Mouse (Mus musculus): ENCODE measurements around the gene Hmgcs1.
"Not testable (repeated sequence)": the region's sequence is repeated elsewhere in the genome, so short reads cannot be mapped to it uniquely, and the experiment has no call there.

Hmgcs1 gene

DNA sequence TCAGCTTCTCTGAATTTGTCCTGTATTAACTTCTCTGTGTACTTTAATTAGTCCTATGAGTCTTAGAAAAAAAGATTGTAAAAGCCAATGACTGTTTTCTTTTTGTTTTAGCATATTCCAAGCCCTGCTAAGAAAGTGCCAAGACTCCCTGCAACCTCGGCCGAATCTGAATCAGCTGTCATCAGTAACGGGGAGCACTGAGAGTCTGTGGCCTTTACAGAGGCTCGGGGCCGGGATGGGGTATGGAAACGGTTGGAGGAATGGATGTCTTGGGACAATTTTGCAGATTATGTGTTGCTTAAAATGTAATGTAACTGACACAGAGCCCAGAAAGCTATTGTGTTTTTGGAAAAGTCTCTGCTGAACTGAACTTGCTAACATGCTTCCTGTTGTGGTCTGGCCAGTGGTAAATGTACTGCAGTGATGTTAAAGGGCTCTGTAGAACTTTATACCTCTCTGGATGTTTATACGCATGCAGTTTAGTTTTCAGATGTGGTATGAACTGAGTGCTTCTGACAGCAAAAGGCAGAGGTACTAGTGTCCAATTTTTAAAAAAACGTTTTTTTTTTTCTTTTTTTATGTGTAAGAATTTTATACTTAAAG lies 16.2 kb downstream of the Hmgcs1 start:
- DNase-seq (ENCODE audit: low spot score) = not testable (repeated sequence)

DNA sequence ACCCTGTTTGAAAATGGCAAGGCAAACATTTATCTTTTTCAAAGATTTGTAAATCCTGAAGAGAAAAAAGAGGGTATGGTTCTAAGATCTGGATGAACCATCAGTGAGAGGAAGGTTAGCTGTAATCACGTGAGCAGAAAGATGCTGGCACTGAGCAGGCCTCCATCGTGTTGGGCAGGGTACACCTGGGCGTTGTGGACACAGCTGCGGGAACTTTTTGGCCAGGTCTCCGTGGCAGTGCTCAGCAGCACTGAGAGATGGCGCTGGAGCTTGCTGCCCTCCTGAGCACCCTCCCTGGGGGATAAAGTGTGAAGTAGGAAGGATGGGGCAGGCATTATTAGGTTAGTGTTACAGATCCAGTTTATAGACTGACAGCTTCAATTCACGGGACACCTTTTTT lies 16.8 kb downstream of the Hmgcs1 start:
- no peak for DNase-seq (ENCODE audit: low spot score)

DNA sequence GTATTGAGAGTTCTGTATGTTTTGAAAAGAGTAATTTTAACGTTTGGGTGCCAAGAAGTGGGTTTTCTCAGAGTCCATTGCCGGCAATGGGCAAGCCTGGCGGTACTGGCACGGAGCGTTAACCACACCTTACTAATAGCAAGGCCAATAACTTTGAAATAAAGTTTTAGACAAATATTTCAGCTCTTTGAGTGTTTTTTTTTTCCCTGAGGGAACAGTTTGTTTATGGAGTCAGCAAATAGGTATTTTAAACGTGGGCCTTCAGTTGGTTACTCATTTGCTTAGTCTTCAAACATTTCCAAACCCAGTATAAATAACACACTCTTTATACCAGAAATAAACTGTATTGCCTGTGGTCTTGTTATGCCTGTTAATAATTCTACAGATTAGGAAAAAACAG lies 17.7 kb downstream of the Hmgcs1 start:
- no peak for DNase-seq (ENCODE audit: low spot score)

DNA sequence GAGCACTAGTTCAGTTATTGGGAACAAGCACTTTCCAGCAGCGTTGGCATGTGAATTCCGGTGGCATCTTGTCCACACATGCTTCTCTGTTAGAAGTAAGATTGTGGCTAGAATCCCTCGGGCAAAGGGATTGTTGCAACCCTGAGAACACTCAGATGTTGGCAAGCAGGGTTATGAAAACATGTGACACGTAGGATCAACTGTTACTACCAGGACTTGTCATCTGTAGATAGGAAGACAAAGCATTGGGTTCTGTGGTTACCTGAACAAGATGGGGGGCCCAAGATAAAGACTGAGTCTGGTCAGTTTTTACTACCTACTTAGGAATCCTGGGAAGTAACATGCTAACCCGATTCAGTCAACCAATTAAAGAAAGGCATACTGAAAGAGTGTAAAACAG lies 18.8 kb downstream of the Hmgcs1 start:
- DNase-seq (ENCODE audit: low spot score) = no peak

DNA sequence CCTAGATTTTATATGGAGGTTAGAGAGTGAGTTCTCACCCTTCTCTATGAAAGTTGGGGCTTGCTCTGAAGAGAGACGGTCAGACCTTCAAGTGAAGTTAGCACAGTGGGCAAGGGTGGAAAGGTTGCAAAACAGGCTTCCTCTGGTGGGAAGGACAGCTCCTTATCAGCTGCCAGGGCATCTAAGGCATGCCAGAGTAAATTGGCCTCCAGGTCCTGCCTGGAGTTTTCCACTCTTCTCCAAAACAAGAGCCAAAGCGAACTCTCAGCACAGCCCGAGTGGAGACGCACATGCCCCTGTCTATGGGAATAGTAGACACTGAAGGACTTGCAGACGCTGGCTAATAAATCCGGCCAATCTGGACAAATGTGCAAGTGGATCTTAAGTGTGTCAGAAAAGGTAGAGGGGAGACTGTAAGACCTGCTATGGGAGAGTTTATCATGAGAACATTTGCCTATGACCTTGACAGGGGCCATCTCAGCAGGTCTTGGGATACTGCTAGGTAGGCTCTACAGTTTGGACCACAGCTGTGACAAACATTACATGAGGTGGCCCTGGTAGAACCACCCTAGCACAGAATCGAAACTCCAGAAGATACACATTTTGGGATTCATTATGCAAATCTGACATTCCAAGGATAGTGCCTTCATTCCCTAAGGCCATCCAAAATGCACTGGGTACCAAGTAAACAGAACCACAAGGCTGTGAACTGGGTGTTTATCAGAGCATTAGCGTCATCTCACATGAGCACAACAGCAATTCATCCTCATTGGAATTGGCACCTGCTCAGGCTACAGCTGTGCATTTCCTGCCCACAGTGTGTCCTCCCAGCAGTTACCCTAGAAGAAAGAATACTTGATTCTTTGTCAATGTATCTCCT lies 19.4 kb downstream of the Hmgcs1 start:
- DNase-seq (ENCODE audit: low spot score) = no peak

DNA sequence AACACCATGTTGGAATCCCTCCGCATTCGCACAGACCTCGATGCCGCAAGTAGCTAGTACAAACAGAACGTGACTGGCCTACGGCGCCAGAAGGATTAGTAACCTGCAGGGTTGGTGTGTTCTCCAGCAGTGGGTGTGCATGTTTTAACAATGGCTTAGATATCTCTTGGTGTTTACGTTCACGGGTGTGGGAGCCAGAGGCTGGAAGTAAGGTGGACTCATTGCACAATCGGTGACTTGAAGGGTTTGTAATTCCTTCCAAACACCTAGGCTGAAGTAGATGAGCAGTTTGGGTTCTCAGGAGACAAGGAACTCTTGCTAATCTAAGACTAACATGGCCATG lies 20.1 kb downstream of the Hmgcs1 start:
- DNase-seq (ENCODE audit: low spot score) = no peak

DNA sequence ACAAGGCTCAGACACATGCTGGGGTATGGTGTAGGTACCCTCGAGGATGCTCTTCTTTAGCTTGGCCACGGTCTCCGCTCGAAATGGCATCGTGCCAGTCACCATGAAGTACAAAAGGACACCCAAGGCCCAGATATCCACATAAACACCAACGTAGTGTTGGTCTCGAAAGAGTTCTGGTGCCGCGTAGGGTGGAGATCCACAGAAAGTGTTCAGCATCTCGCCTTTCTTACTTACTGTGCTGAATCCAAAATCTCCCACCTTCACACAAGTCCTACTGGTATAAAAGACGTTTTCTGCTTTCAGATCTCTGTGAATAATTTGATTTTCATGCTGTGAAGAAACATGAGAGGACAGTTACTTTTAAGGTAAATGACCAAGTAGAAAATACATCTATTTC lies 22.3 kb downstream of the Hmgcs1 start:
- no peak for DNase-seq (ENCODE audit: low spot score)

GRCm38 (mm10) chr13:119713107-119713787 lies 23.1 kb downstream of the Hmgcs1 start:
- DNase-seq (ENCODE audit: low spot score) = no peak

DNA sequence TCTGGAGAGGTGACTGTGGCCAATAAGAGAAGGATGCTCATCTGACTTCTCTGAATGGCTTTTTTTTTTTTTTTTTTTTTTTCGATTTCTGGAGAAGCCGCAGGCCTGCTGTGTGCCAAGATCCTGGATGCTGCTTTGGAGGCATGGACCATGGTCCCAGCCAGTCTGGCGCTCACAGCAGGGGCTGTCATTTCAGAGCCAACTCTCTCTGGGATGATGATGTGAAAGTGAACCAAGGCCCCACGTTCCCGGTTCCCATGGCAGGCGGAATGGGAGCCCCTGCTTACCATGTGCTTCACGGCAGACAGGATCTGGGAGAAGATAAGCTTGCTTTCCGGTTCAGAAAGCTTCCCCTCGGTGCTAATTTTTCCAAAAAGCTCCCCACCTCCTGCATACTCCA lies 23.6 kb downstream of the Hmgcs1 start:
- DNase-seq (ENCODE audit: low spot score) = no peak

GRCm38 (mm10) chr13:119716105-119716504 lies 25.9 kb downstream of the Hmgcs1 start:
- DNase-seq (ENCODE audit: low spot score) = no peak

GRCm38 (mm10) chr13:119722447-119722846 lies 32.3 kb downstream of the Hmgcs1 start:
- DNase-seq (ENCODE audit: low spot score) = no peak

DNA sequence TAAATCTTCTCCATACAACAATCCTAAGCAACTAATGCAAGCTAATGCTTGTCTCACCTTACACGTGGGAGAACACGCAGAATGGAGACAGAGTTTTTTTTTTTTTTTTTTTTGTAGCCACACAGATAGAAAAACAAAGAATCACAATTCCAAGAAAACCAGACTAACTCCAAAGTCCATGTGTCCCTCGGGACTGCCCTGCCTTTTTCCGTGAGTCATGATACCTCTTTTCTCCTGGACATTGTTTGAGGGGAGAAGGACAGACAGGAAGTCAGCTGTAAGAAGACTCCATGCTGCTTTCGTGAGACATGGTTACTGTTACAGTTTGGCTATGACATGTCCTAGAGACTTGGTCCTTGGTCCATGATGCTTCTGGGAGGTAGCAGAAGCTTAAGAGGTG lies 33.2 kb downstream of the Hmgcs1 start:
- DNase-seq (ENCODE audit: low spot score) = no peak

DNA sequence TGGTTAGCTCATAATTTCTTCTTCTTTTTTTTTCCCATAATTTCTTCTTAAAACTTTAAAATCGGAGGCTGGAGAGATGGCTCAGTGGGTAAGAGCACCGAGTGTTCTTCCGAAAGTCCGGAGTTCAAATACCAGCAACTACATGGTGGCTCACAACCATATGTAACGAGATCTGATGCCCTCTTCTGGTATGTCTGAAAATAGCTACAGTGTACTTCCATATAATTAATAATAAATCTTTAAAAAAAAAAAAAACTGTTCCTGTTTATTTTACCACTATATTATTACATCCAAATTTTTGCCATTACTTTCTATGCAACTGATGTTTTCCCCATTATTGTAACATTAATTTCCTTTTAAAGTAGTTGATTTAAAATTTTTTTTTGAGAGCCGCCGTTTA lies 34.4 kb downstream of the Hmgcs1 start:
- DNase-seq (ENCODE audit: low spot score) = no peak

GRCm38 (mm10) chr13:119727608-119728387 lies 37.6 kb downstream of the Hmgcs1 start:
- DNase-seq (ENCODE audit: low spot score) = no peak

- DNase-seq (ENCODE audit: low spot score) = no peak
Observed at GRCm38 (mm10) chr13:119729406-119729805, 39.2 kb downstream of the Hmgcs1 start.

GRCm38 (mm10) chr13:119731448-119731847 lies 41.3 kb downstream of the Hmgcs1 start:
- no peak for DNase-seq (ENCODE audit: low spot score)

DNA sequence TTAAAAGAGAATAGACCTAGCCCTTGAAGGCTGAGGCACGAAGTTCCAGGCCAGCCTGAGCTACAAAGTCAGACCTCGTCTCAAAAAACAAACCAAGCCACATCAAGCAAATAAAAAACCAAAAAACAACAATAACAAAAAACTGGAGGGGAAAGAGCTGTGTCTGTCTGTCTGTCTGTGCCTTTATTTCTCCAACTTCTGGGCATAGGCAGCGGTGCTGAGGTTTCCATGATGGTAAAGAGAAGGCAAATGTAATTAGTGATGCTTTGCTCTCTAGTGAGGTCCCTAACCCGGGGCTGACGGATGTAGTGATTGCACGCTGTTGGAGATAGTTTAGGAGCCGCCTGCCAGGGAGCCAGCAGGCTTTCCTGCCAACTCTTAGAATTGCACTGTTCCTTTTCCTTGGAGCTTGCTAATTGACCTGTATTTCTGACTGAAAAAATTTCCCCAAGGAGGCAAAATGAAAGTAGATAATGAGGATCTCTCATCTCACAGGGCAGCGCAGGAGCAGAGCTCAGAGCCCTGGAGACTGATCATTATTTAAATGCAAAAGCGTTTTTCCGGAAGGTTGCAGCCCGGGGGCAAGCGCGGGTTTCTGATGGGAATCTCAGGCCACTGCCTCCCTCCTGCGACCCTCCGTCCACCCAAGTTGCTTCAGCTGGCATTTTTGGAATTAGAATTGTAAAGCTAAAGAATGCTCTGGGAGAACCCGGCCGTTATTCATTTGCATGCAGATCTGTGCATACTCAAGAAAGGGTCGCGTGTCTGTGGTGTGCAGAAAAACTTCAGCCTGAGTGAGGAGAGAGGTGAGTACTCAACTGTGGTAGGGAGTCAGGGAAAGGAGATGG lies 51.4 kb downstream of the Hmgcs1 start:
- DNase-seq (ENCODE audit: low spot score) = no peak

GRCm38 (mm10) chr13:119742711-119743415 lies 52.7 kb downstream of the Hmgcs1 start:
- DNase-seq (ENCODE audit: low spot score) = no peak

- DNase-seq (ENCODE audit: low spot score) = no peak
Observed at GRCm38 (mm10) chr13:119743470-119743869, 53.3 kb downstream of the Hmgcs1 start.

DNA sequence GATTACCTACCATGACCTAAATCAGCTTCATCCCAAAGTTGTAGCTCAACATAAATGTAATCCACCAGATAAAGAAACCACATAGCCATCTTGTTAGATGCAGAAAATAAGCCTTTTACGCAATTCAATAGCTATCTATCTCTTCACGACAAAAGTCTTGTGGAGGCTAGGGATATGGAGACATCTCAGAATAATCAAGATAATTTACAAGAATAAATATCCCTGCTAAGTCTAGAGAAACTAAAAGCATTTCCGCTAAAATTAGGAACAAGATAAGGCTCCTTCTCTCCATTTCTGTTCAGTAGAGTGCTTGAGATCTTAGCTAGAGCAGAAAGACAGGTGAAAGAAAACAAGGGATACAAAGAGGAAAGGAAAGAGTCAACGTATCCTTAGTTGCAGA lies 56.8 kb downstream of the Hmgcs1 start:
- DNase-seq (ENCODE audit: low spot score) = no peak
